Mouse (Mus musculus) adrenal gland, adult 10 weeks (tissue): ENCODE measurements around the gene Prep. TPM values are rescaled to one million over a fixed set of nuclear protein-coding genes. Genes with fewer than 3 reads are reported as not detected.

Experiments used
- polyA plus RNA-seq: library from polyadenylated mRNA; stranded (reverse); fragments of 350-450 nt; fragmentation: Illumina TruSeq; extraction: RNeasy Lipid Tissue Mini Kit (QIAGEN cat#74804); gene quantifications from one replicate; pipeline ENCODE4 v1.2.3, GENCODE M21; 2014; ENCODE audit warnings: low read depth, low replicate concordance

Prep gene
- 16.6 TPM for polyA plus RNA-seq

DNA sequence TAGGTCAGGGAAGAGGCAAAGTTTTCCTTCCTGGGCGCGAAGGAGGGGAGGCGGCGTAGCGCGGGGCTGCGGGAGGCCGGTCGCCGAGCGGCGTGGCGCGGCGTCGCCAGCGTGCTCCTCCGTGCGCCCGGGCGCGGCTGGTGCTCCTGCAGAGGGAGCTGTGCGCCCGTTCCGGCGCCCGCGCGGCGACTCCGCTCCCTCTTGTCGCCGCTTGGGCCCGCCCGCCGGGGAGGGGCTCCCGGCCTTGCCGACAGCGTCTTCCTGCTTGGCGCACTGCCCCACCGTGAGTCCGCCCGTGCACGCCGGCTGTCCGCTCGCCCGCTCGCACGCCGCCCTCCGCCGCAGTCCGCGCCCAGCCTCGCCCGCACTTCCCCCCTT, at the start of gene Prep:
Prep (plus strand) TSS at position 273 of the 378 bp plus-strand sequence.

DNA sequence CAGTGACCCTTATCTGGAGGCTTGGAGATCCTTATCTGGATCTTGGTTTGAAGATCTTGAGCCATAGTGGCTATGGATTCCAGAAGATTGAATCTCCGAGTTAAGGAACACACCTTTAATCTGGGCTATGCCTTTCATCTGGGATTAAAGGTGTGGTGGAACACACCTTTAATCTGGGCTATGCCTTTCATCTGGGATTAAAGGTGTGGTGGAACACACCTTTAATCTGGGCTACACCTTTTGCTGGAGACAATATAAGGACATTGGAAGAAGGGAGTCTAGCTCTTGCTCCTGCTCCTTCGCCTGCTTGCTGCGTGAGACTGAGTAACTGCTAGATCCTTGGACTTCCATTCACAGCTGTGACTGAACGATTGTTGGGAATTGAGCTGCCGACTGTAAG, 110.8 kb downstream of the Prep start, which contains the start of gene Popdc3:
Popdc3 (plus strand) TSS at position 301 of the 400 bp plus-strand sequence.

Other genes with a start within 250 kb of the Prep start
- gene Popdc3, start 110.9 kb downstream of the Prep start, polyA plus RNA-seq: 0.82 TPM